Mouse (Mus musculus): ENCODE data around the gene Otogl.

- TF ChIP-seq CTCF (IDR thresholded peaks at IDR 0.05; ENCODE audit: borderline replicate concordance, insufficient read depth, low read length) (no peak), POLR2A (IDR thresholded peaks at IDR 0.05; ENCODE audit: low read depth, low read length) (no peak)
Measured at GRCm38 (mm10) chr10:107719806-107720205, 192.1 kb downstream of the Otogl start, which contains the start of gene Ptprq.
